Mouse (Mus musculus): Measurements from ENCODE around the gene Nek2. TPM values are rescaled to one million over a fixed set of nuclear protein-coding genes. Genes with fewer than 3 reads are reported as not detected.

Gene Nek2
- 52.9 and 54.5 TPM in 2 replicates for polyA plus RNA-seq (2015; fragmentation: Nextera tagmentation; extraction: Ambion mirVana)

GRCm38 (mm10) chr1:191821326-191822091 is at the start of gene Nek2:
Nek2 (plus strand) TSS chr1:191821444.
- Histone ChIP-seq H3K9ac (ENCODE audit: low read length) (peak within 1 kb of the TSS; percentile 79), H3K9me3 (ENCODE audit: control insufficient read depth, low read length) (no peaks in the 10 kb centered on the region), H3K4me1 (replicated peaks; ENCODE audit: control insufficient read depth, insufficient read depth, low read length) (peaks cover 13% of the 10 kb centered on the region), H3K36me3 (ENCODE audit: control insufficient read depth, insufficient read depth, low read length) (peaks cover 10% of the 10 kb centered on the region), H3K4me3 (ENCODE audit: low read length) (peak within 1 kb of the TSS; percentile 83), H3K27me3 (ENCODE audit: control insufficient read depth, insufficient read depth, low read depth, low read length) (no peaks in the 10 kb centered on the region), H3K4me2 (ENCODE audit: low read depth, low read length) (peak within 1 kb of the TSS; percentile 73), H3K27ac (ENCODE audit: low read length) (peak within 1 kb of the TSS; percentile 75)
- peak; percentile 96 for ATAC-seq (ENCODE audit: low read depth)
- WGBS: under 1% methylated on average over 79 of the region's 79 CpGs

GRCm38 (mm10) chr1:191774106-191774505 is 47.1 kb upstream of the Nek2 start:
- H3K36me3 ChIP-seq (ENCODE audit: control insufficient read depth, insufficient read depth, low read length): peaks cover 20% of the 10 kb centered on the region; the same call in 1 of the 2 replicates
- H3K9me3 ChIP-seq (ENCODE audit: control insufficient read depth, low read length): no peaks in the 10 kb centered on the region
- no peak overlapping the region for H3K4me2 ChIP-seq (ENCODE audit: low read depth, low read length)
- H3K4me3 ChIP-seq (ENCODE audit: low read length): no peak overlapping the region
- WGBS: 53% methylated on average over 5 of the region's 5 CpGs
- ATAC-seq (ENCODE audit: low read depth): no peak
- no peak overlapping the region for H3K27ac ChIP-seq (ENCODE audit: low read length)
- H3K27me3 ChIP-seq (ENCODE audit: control insufficient read depth, insufficient read depth, low read depth, low read length): no peaks in the 10 kb centered on the region
- H3K9ac ChIP-seq (ENCODE audit: low read length): no peak overlapping the region
- H3K4me1 ChIP-seq (replicated peaks; ENCODE audit: control insufficient read depth, insufficient read depth, low read length): no peaks in the 10 kb centered on the region

- no peak for ATAC-seq (ENCODE audit: low read depth)
- Histone ChIP-seq H3K9ac (ENCODE audit: low read length) (no peak overlapping the region), H3K27me3 (ENCODE audit: control insufficient read depth, insufficient read depth, low read depth, low read length) (no peaks in the 10 kb centered on the region), H3K36me3 (ENCODE audit: control insufficient read depth, insufficient read depth, low read length) (peaks cover 20% of the 10 kb centered on the region; the same call in 1 of the 2 replicates), H3K9me3 (ENCODE audit: control insufficient read depth, low read length) (no peaks in the 10 kb centered on the region), H3K4me1 (replicated peaks; ENCODE audit: control insufficient read depth, insufficient read depth, low read length) (no peaks in the 10 kb centered on the region), H3K27ac (ENCODE audit: low read length) (no peak overlapping the region), H3K4me3 (ENCODE audit: low read length) (no peak overlapping the region), H3K4me2 (ENCODE audit: low read depth, low read length) (no peak overlapping the region)
- WGBS: 70% methylated on average over 8 of the region's 8 CpGs
Measured at GRCm38 (mm10) chr1:191775116-191775515, 46.1 kb upstream of the Nek2 start.

- 69% methylated on average over 8 of the region's 8 CpGs for WGBS
- Histone ChIP-seq H3K27me3 (ENCODE audit: control insufficient read depth, insufficient read depth, low read depth, low read length) (no peaks in the 10 kb centered on the region), H3K9me3 (ENCODE audit: control insufficient read depth, low read length) (no peaks in the 10 kb centered on the region), H3K27ac (ENCODE audit: low read length) (no peak overlapping the region), H3K4me1 (replicated peaks; ENCODE audit: control insufficient read depth, insufficient read depth, low read length) (no peaks in the 10 kb centered on the region), H3K4me2 (ENCODE audit: low read depth, low read length) (no peak overlapping the region), H3K9ac (ENCODE audit: low read length) (no peak overlapping the region), H3K36me3 (ENCODE audit: control insufficient read depth, insufficient read depth, low read length) (peaks cover 21% of the 10 kb centered on the region; the same call in 1 of the 2 replicates), H3K4me3 (ENCODE audit: low read length) (no peak overlapping the region)
- ATAC-seq (ENCODE audit: low read depth): no peak
Measured at GRCm38 (mm10) chr1:191777521-191777920, 43.7 kb upstream of the Nek2 start.

- 90% methylated on average over 1 of the region's 1 CpGs for WGBS
- ATAC-seq (ENCODE audit: low read depth): no peak
- H3K4me3 ChIP-seq (ENCODE audit: low read length): no peak overlapping the region
- H3K27ac ChIP-seq (ENCODE audit: low read length): no peak overlapping the region
- no peaks in the 10 kb centered on the region for H3K9me3 ChIP-seq (ENCODE audit: control insufficient read depth, low read length)
- no peaks in the 10 kb centered on the region; the same call in 1 of the 2 replicates for H3K4me1 ChIP-seq (replicated peaks; ENCODE audit: control insufficient read depth, insufficient read depth, low read length)
- no peak overlapping the region for H3K9ac ChIP-seq (ENCODE audit: low read length)
- no peak overlapping the region for H3K4me2 ChIP-seq (ENCODE audit: low read depth, low read length)
- H3K36me3 ChIP-seq (ENCODE audit: control insufficient read depth, insufficient read depth, low read length): peaks cover 13% of the 10 kb centered on the region; the same call in 1 of the 2 replicates
- H3K27me3 ChIP-seq (ENCODE audit: control insufficient read depth, insufficient read depth, low read depth, low read length): no peaks in the 10 kb centered on the region
Measured at GRCm38 (mm10) chr1:191780470-191780869, 40.8 kb upstream of the Nek2 start.

GRCm38 (mm10) chr1:191785108-191785507 is 36.1 kb upstream of the Nek2 start:
- ATAC-seq (ENCODE audit: low read depth): peak; percentile 68
- Histone ChIP-seq H3K4me2 (ENCODE audit: low read depth, low read length) (no peak overlapping the region), H3K9me3 (ENCODE audit: control insufficient read depth, low read length) (peaks cover 4% of the 10 kb centered on the region; the same call in 1 of the 2 replicates), H3K4me3 (ENCODE audit: low read length) (no peak overlapping the region), H3K27ac (ENCODE audit: low read length) (peak overlapping the region; percentile 38; the same call in 1 of the 2 replicates), H3K36me3 (ENCODE audit: control insufficient read depth, insufficient read depth, low read length) (peaks cover 2% of the 10 kb centered on the region; the same call in 1 of the 2 replicates), H3K9ac (ENCODE audit: low read length) (no peak overlapping the region), H3K4me1 (replicated peaks; ENCODE audit: control insufficient read depth, insufficient read depth, low read length) (no peaks in the 10 kb centered on the region; the same call in 1 of the 2 replicates), H3K27me3 (ENCODE audit: control insufficient read depth, insufficient read depth, low read depth, low read length) (no peaks in the 10 kb centered on the region)
- 49% methylated on average over 11 of the region's 11 CpGs for WGBS

- H3K27me3 ChIP-seq (ENCODE audit: control insufficient read depth, insufficient read depth, low read depth, low read length): no peaks in the 10 kb centered on the region
- H3K9ac ChIP-seq (ENCODE audit: low read length): no peak overlapping the region
- H3K27ac ChIP-seq (ENCODE audit: low read length): no peak overlapping the region
- no peak for ATAC-seq (ENCODE audit: low read depth)
- H3K4me3 ChIP-seq (ENCODE audit: low read length): no peak overlapping the region
- no peak overlapping the region for H3K4me2 ChIP-seq (ENCODE audit: low read depth, low read length)
- peaks cover 2% of the 10 kb centered on the region; the same call in 1 of the 2 replicates for H3K36me3 ChIP-seq (ENCODE audit: control insufficient read depth, insufficient read depth, low read length)
- no peaks in the 10 kb centered on the region; the same call in 1 of the 2 replicates for H3K4me1 ChIP-seq (replicated peaks; ENCODE audit: control insufficient read depth, insufficient read depth, low read length)
- peaks cover 4% of the 10 kb centered on the region; the same call in 1 of the 2 replicates for H3K9me3 ChIP-seq (ENCODE audit: control insufficient read depth, low read length)
- 47% methylated on average over 6 of the region's 6 CpGs for WGBS
Measured at GRCm38 (mm10) chr1:191786255-191786654, 35.0 kb upstream of the Nek2 start.

- Histone ChIP-seq H3K27me3 (ENCODE audit: control insufficient read depth, insufficient read depth, low read depth, low read length) (no peaks in the 10 kb centered on the region), H3K36me3 (ENCODE audit: control insufficient read depth, insufficient read depth, low read length) (no peaks in the 10 kb centered on the region), H3K27ac (ENCODE audit: low read length) (no peak overlapping the region), H3K4me3 (ENCODE audit: low read length) (no peak overlapping the region), H3K9me3 (ENCODE audit: control insufficient read depth, low read length) (peaks cover 4% of the 10 kb centered on the region; the same call in 1 of the 2 replicates), H3K4me1 (replicated peaks; ENCODE audit: control insufficient read depth, insufficient read depth, low read length) (no peaks in the 10 kb centered on the region; the same call in 1 of the 2 replicates), H3K4me2 (ENCODE audit: low read depth, low read length) (no peak overlapping the region), H3K9ac (ENCODE audit: low read length) (no peak overlapping the region)
- ATAC-seq (ENCODE audit: low read depth): no peak
- 33% methylated on average over 3 of the region's 4 CpGs for whole genome bisulfite sequencing
Measured at GRCm38 (mm10) chr1:191787379-191787778, 33.9 kb upstream of the Nek2 start.

- no peak overlapping the region for H3K4me2 ChIP-seq (ENCODE audit: low read depth, low read length)
- no peaks in the 10 kb centered on the region for H3K36me3 ChIP-seq (ENCODE audit: control insufficient read depth, insufficient read depth, low read length)
- H3K9me3 ChIP-seq (ENCODE audit: control insufficient read depth, low read length): peaks cover 4% of the 10 kb centered on the region; the same call in 1 of the 2 replicates
- H3K4me1 ChIP-seq (replicated peaks; ENCODE audit: control insufficient read depth, insufficient read depth, low read length): no peaks in the 10 kb centered on the region; the same call in 1 of the 2 replicates
- H3K9ac ChIP-seq (ENCODE audit: low read length): no peak overlapping the region
- no peaks in the 10 kb centered on the region for H3K27me3 ChIP-seq (ENCODE audit: control insufficient read depth, insufficient read depth, low read depth, low read length)
- no peak overlapping the region for H3K4me3 ChIP-seq (ENCODE audit: low read length)
- 56% methylated on average over 8 of the region's 8 CpGs for WGBS
- H3K27ac ChIP-seq (ENCODE audit: low read length): 0 out of 2 replicates have a peak overlapping the region, but pooled peaks have one; percentile 12
- ATAC-seq (ENCODE audit: low read depth): no peak; the same call in 1 of the 2 replicates
Measured at GRCm38 (mm10) chr1:191792991-191793390, 28.3 kb upstream of the Nek2 start.
